Mouse (Mus musculus) liver, embryonic 12.5 days (tissue): ENCODE measurements around the gene Zcchc10. TPM values are rescaled to one million over a fixed set of nuclear protein-coding genes. Genes with fewer than 3 reads are reported as not detected.
"Not testable (repeated sequence)": the region's sequence is repeated elsewhere in the genome, so short reads cannot be mapped to it uniquely, and the experiment has no call there.

Experiments used
- ATAC-seq: fragments of 200-750 bp; cut with Nextera tagmentation; 2 replicates; pipeline ENCODE4 v1.8.0; 2017; ENCODE audit warnings: moderate number of reproducible peaks, mild to moderate bottlenecking, moderate library complexity
- H3K27ac ChIP-seq: fragments of 300-500 bp; sonication (generic); 2 replicates; pipeline ENCODE4 v1.5.1; 2016; ENCODE audit warnings: mild to moderate bottlenecking
- H3K27me3 ChIP-seq: fragments of 300-500 bp; sonication (generic); replicated peaks from 2 replicates; pipeline ENCODE4 v1.6.1; 2016; ENCODE audit warnings: mild to moderate bottlenecking, moderate library complexity
- H3K36me3 ChIP-seq: fragments of 300-500 bp; sonication (generic); 2 replicates; pipeline ENCODE4 v1.6.1; 2016; ENCODE audit warnings: mild to moderate bottlenecking, moderate library complexity
- H3K4me1 ChIP-seq: fragments of 300-500 bp; sonication (generic); 2 replicates; pipeline ENCODE4 v1.6.1; 2016
- H3K4me2 ChIP-seq: fragments of 300-500 bp; sonication (generic); 2 replicates; pipeline ENCODE4 v1.6.1; 2016; ENCODE audit warnings: mild to moderate bottlenecking, moderate library complexity
- H3K4me3 ChIP-seq: fragments of 300-500 bp; sonication (generic); 2 replicates; pipeline ENCODE4 v1.5.1; 2016; ENCODE audit warnings: mild to moderate bottlenecking, moderate library complexity
- H3K9ac ChIP-seq: fragments of 300-500 bp; sonication (generic); 2 replicates; pipeline ENCODE4 v1.6.1; 2016; ENCODE audit warnings: mild to moderate bottlenecking, moderate library complexity
- H3K9me3 ChIP-seq: fragments of 300-500 bp; sonication (generic); replicated peaks from 2 replicates; pipeline ENCODE4 v1.6.1; 2016; ENCODE audit warnings: mild to moderate bottlenecking, moderate library complexity
- WGBS: fragments of 180-500 bp; shearing (Covaris S2); methylation state at CpG from one replicate; pipeline ENCODE4 v1.1.7; 2016; ENCODE audit not compliant: insufficient replicate concordance; 5-methylcytosine and 5-hydroxymethylcytosine counted together
- polyA plus RNA-seq: library from polyadenylated mRNA; unstranded; fragments of >200 nt; fragmentation: Nextera tagmentation; extraction: Ambion mirVana; gene quantifications from 2 replicates; pipeline ENCODE4 v1.2.1, GENCODE M21; 2016

Zcchc10 gene
- polyA plus RNA-seq, 1 experiment from 2014 or later, result 19.8 TPM

GRCm38 (mm10) chr11:53319867-53320266, 4.6 kb upstream of the Zcchc10 start:
- not testable (repeated sequence) for H3K4me1 ChIP-seq, H3K4me2 ChIP-seq, H3K9me3 ChIP-seq, H3K9ac ChIP-seq, H3K4me3 ChIP-seq, H3K36me3 ChIP-seq, H3K27me3 ChIP-seq, H3K27ac ChIP-seq, ATAC-seq
- 81% methylated on average over 13 of the region's 13 CpGs for WGBS

GRCm38 (mm10) chr11:53330325-53330724, 5.8 kb downstream of the Zcchc10 start:
- no peak overlapping the region for H3K4me2 ChIP-seq
- no peaks in the 10 kb centered on the region for H3K9me3 ChIP-seq
- peaks cover 66% of the 10 kb centered on the region for H3K36me3 ChIP-seq
- WGBS, result 39% methylated on average over 7 of the region's 7 CpGs
- no peak for ATAC-seq
- H3K4me1 ChIP-seq, result peaks cover 19% of the 10 kb centered on the region
- H3K27me3 ChIP-seq, result no peaks in the 10 kb centered on the region
- no peak overlapping the region for H3K9ac ChIP-seq
- no peak overlapping the region for H3K27ac ChIP-seq
- H3K4me3 ChIP-seq, result no peak overlapping the region

GRCm38 (mm10) chr11:53331121-53331520, 6.6 kb downstream of the Zcchc10 start:
- Histone ChIP-seq H3K4me2 (no peak overlapping the region), H3K9me3 (no peaks in the 10 kb centered on the region), H3K4me3 (no peak overlapping the region), H3K9ac (no peak overlapping the region), H3K27ac (no peak overlapping the region), H3K36me3 (peaks cover 66% of the 10 kb centered on the region), H3K27me3 (no peaks in the 10 kb centered on the region), H3K4me1 (peaks cover 19% of the 10 kb centered on the region)
- 82% methylated on average over 6 of the region's 6 CpGs for WGBS
- no peak for ATAC-seq

- Histone ChIP-seq H3K9ac (no peak overlapping the region), H3K4me1 (peaks cover 18% of the 10 kb centered on the region), H3K27me3 (no peaks in the 10 kb centered on the region), H3K4me3 (no peak overlapping the region), H3K36me3 (peaks cover 62% of the 10 kb centered on the region), H3K9me3 (no peaks in the 10 kb centered on the region), H3K4me2 (no peak overlapping the region), H3K27ac (no peak overlapping the region)
- no peak for ATAC-seq
- WGBS, result 67% methylated on average over 14 of the region's 14 CpGs
These were observed 7.7 kb downstream of the Zcchc10 start for GRCm38 (mm10) chr11:53332076-53332680.

- Histone ChIP-seq H3K4me2 (peak overlapping the region; percentile 24; the same call in 1 of the 2 replicates), H3K9me3 (no peaks in the 10 kb centered on the region), H3K27ac (0 out of 2 replicates have a peak overlapping the region, but pooled peaks have one; percentile 36), H3K4me3 (no peak overlapping the region), H3K4me1 (peaks cover 12% of the 10 kb centered on the region), H3K27me3 (no peaks in the 10 kb centered on the region), H3K9ac (no peak overlapping the region), H3K36me3 (peaks cover 30% of the 10 kb centered on the region)
- peak; percentile 21; the same call in 1 of the 2 replicates for ATAC-seq
- WGBS, result 17% methylated on average over 3 of the region's 3 CpGs
These were observed 11.2 kb downstream of the Zcchc10 start for GRCm38 (mm10) chr11:53335505-53336181.

- Histone ChIP-seq H3K4me1 (peaks cover 12% of the 10 kb centered on the region), H3K27me3 (no peaks in the 10 kb centered on the region), H3K9me3 (no peaks in the 10 kb centered on the region), H3K36me3 (peaks cover 25% of the 10 kb centered on the region), H3K4me2 (no peak overlapping the region), H3K9ac (no peak overlapping the region), H3K27ac (0 out of 2 replicates have a peak overlapping the region, but pooled peaks have one; percentile 36), H3K4me3 (no peak overlapping the region)
- ATAC-seq, result no peak
These were observed 11.7 kb downstream of the Zcchc10 start for GRCm38 (mm10) chr11:53336182-53336571.

- H3K36me3 ChIP-seq, result peaks cover 18% of the 10 kb centered on the region
- no peak overlapping the region for H3K4me3 ChIP-seq
- no peaks in the 10 kb centered on the region for H3K27me3 ChIP-seq
- peaks cover 12% of the 10 kb centered on the region for H3K4me1 ChIP-seq
- 68% methylated on average over 1 of the region's 1 CpGs for WGBS
- H3K9me3 ChIP-seq, result no peaks in the 10 kb centered on the region
- no peak overlapping the region for H3K27ac ChIP-seq
- no peak overlapping the region for H3K9ac ChIP-seq
- no peak overlapping the region for H3K4me2 ChIP-seq
- ATAC-seq, result no peak
These were observed 12.4 kb downstream of the Zcchc10 start for GRCm38 (mm10) chr11:53336924-53337323.

- H3K27me3 ChIP-seq, result no peaks in the 10 kb centered on the region
- no peak overlapping the region for H3K27ac ChIP-seq
- peaks cover 13% of the 10 kb centered on the region for H3K4me1 ChIP-seq
- H3K4me3 ChIP-seq, result no peak overlapping the region
- no peak overlapping the region for H3K4me2 ChIP-seq
- H3K9me3 ChIP-seq, result no peaks in the 10 kb centered on the region
- no peak overlapping the region for H3K9ac ChIP-seq
- no peak for ATAC-seq
- peaks cover 11% of the 10 kb centered on the region for H3K36me3 ChIP-seq
- WGBS, result 73% methylated on average over 8 of the region's 8 CpGs
These were observed 13.2 kb downstream of the Zcchc10 start for GRCm38 (mm10) chr11:53337684-53338083.

- not testable (repeated sequence) for H3K27ac ChIP-seq, H3K9ac ChIP-seq, H3K9me3 ChIP-seq, H3K4me3 ChIP-seq, ATAC-seq, H3K36me3 ChIP-seq, H3K27me3 ChIP-seq, H3K4me2 ChIP-seq
- 77% methylated on average over 9 of the region's 10 CpGs for WGBS
- H3K4me1 ChIP-seq, result peaks cover 19% of the 10 kb centered on the region
These were observed 16.5 kb downstream of the Zcchc10 start for GRCm38 (mm10) chr11:53341019-53341418.

GRCm38 (mm10) chr11:53342711-53343110, 18.2 kb downstream of the Zcchc10 start:
- Histone ChIP-seq H3K4me2 (no peak overlapping the region), H3K4me1 (peaks cover 22% of the 10 kb centered on the region), H3K27me3 (peaks cover 4% of the 10 kb centered on the region; the same call in 1 of the 2 replicates), H3K36me3 (no peaks in the 10 kb centered on the region), H3K9ac (no peak overlapping the region), H3K4me3 (no peak overlapping the region), H3K9me3 (no peaks in the 10 kb centered on the region), H3K27ac (no peak overlapping the region)
- 22% methylated on average over 5 of the region's 5 CpGs for WGBS
- ATAC-seq, result no peak

- no peaks in the 10 kb centered on the region for H3K36me3 ChIP-seq
- H3K4me3 ChIP-seq, result no peak overlapping the region
- H3K4me2 ChIP-seq, result no peak overlapping the region
- ATAC-seq, result peak; percentile 51
- H3K9ac ChIP-seq, result no peak overlapping the region
- no peaks in the 10 kb centered on the region for H3K9me3 ChIP-seq
- H3K27ac ChIP-seq, result no peak overlapping the region
- peaks cover 29% of the 10 kb centered on the region for H3K4me1 ChIP-seq
- H3K27me3 ChIP-seq, result peaks cover 4% of the 10 kb centered on the region
- WGBS, result 6% methylated on average over 5 of the region's 5 CpGs
These were observed 20.8 kb downstream of the Zcchc10 start for GRCm38 (mm10) chr11:53345328-53345727.

- peaks cover 4% of the 10 kb centered on the region for H3K27me3 ChIP-seq
- H3K36me3 ChIP-seq, result no peaks in the 10 kb centered on the region
- WGBS, result 12% methylated on average over 2 of the region's 2 CpGs
- no peaks in the 10 kb centered on the region for H3K9me3 ChIP-seq
- peak overlapping the region; percentile 18; the same call in 1 of the 2 replicates for H3K4me2 ChIP-seq
- H3K9ac ChIP-seq, result no peak overlapping the region
- no peak overlapping the region for H3K4me3 ChIP-seq
- no peak overlapping the region for H3K27ac ChIP-seq
- no peak for ATAC-seq
- peaks cover 30% of the 10 kb centered on the region for H3K4me1 ChIP-seq
These were observed 21.3 kb downstream of the Zcchc10 start for GRCm38 (mm10) chr11:53345738-53346137.
